Mouse (Mus musculus): ENCODE results near the gene Tmem80.

Gene Tmem80

GRCm38 (mm10) chr7:141327469-141328372, at the start of gene Tmem80, which contains the start of gene Deaf1:
TSS of gene Tmem80 (plus strand) at chr7:141327739.
TSS of gene Deaf1 (minus strand) at chr7:141327690.
- Histone ChIP-seq H3K4me1 (replicated peaks; ENCODE audit: low read depth, low read length) (peaks cover 44% of the 10 kb centered on the region), H3K4me3 (replicated peaks; ENCODE audit: low read length) (peak within 1 kb of the TSS; percentile 87)
- no peak for TF ChIP-seq NANOG (IDR thresholded peaks at IDR 0.05; ENCODE audit: borderline replicate concordance, low read length)
- TF ChIP-seq CTCF (conservative IDR thresholded peaks at IDR 0.05; ENCODE audit: low read length): no peak
- no peak for TF ChIP-seq POU5F1 (IDR thresholded peaks at IDR 0.05; ENCODE audit: borderline replicate concordance, low read length)

GRCm38 (mm10) chr7:141278766-141279590, 48.6 kb upstream of the Tmem80 start, which contains the start of gene Sct:
TSS of gene Sct (minus strand) at chr7:141279133.
- peaks cover 38% of the 10 kb centered on the region for H3K4me1 ChIP-seq (replicated peaks; ENCODE audit: low read depth, low read length)
- no peaks in the 10 kb centered on the region for H3K36me3 ChIP-seq (ENCODE audit: insufficient read depth, low read length)
- H3K4me3 ChIP-seq (replicated peaks; ENCODE audit: low read length): peak within 1 kb of the TSS; percentile 78
- H3K9me3 ChIP-seq (ENCODE audit: low read length): no peaks in the 10 kb centered on the region
- peaks cover 24% of the 10 kb centered on the region for H3K27me3 ChIP-seq (ENCODE audit: insufficient read depth, low read length)
- TF ChIP-seq CTCF (conservative IDR thresholded peaks at IDR 0.05; ENCODE audit: low read length) (peak; percentile 45), POU5F1 (IDR thresholded peaks at IDR 0.05; ENCODE audit: borderline replicate concordance, low read length) (no peak), NANOG (IDR thresholded peaks at IDR 0.05; ENCODE audit: borderline replicate concordance, low read length) (no peak)

More at GRCm38 (mm10) chr7:141327469-141328372, at the start of gene Tmem80, which contains the start of gene Deaf1:
- Histone ChIP-seq H3K27me3 (ENCODE audit: insufficient read depth, low read length) (peaks cover 19% of the 10 kb centered on the region), H3K36me3 (ENCODE audit: insufficient read depth, low read length) (peaks cover 40% of the 10 kb centered on the region), H3K9me3 (ENCODE audit: low read length) (no peaks in the 10 kb centered on the region)

- Histone ChIP-seq H3K4me3 (replicated peaks; ENCODE audit: low read length) (no peak overlapping the region), H3K9me3 (ENCODE audit: low read length) (no peaks in the 10 kb centered on the region), H3K4me1 (replicated peaks; ENCODE audit: low read depth, low read length) (peaks cover 35% of the 10 kb centered on the region), H3K36me3 (ENCODE audit: insufficient read depth, low read length) (no peaks in the 10 kb centered on the region), H3K27me3 (ENCODE audit: insufficient read depth, low read length) (peaks cover 22% of the 10 kb centered on the region)
- no peak for TF ChIP-seq POU5F1 (IDR thresholded peaks at IDR 0.05; ENCODE audit: borderline replicate concordance, low read length)
- no peak for TF ChIP-seq NANOG (IDR thresholded peaks at IDR 0.05; ENCODE audit: borderline replicate concordance, low read length)
- TF ChIP-seq CTCF (conservative IDR thresholded peaks at IDR 0.05; ENCODE audit: low read length): no peak
Observed at GRCm38 (mm10) chr7:141281442-141281841, 46.1 kb upstream of the Tmem80 start.

GRCm38 (mm10) chr7:141282756-141283155, 44.8 kb upstream of the Tmem80 start:
- no peak for TF ChIP-seq CTCF (conservative IDR thresholded peaks at IDR 0.05; ENCODE audit: low read length)
- no peaks in the 10 kb centered on the region for H3K36me3 ChIP-seq (ENCODE audit: insufficient read depth, low read length)
- no peaks in the 10 kb centered on the region for H3K9me3 ChIP-seq (ENCODE audit: low read length)
- no peak overlapping the region for H3K4me3 ChIP-seq (replicated peaks; ENCODE audit: low read length)
- H3K27me3 ChIP-seq (ENCODE audit: insufficient read depth, low read length): peaks cover 22% of the 10 kb centered on the region
- H3K4me1 ChIP-seq (replicated peaks; ENCODE audit: low read depth, low read length): peaks cover 30% of the 10 kb centered on the region

- Histone ChIP-seq H3K9me3 (ENCODE audit: low read length) (no peaks in the 10 kb centered on the region), H3K4me1 (replicated peaks; ENCODE audit: low read depth, low read length) (peaks cover 37% of the 10 kb centered on the region), H3K4me3 (replicated peaks; ENCODE audit: low read length) (no peak overlapping the region), H3K36me3 (ENCODE audit: insufficient read depth, low read length) (no peaks in the 10 kb centered on the region), H3K27me3 (ENCODE audit: insufficient read depth, low read length) (peaks cover 33% of the 10 kb centered on the region)
- TF ChIP-seq NANOG (IDR thresholded peaks at IDR 0.05; ENCODE audit: borderline replicate concordance, low read length) (peak; percentile 16; the same call in 1 of the 2 replicates), POU5F1 (IDR thresholded peaks at IDR 0.05; ENCODE audit: borderline replicate concordance, low read length) (no peak), CTCF (conservative IDR thresholded peaks at IDR 0.05; ENCODE audit: low read length) (no peak)
Observed at GRCm38 (mm10) chr7:141288042-141288441, 39.5 kb upstream of the Tmem80 start.

- TF ChIP-seq POU5F1 (IDR thresholded peaks at IDR 0.05; ENCODE audit: borderline replicate concordance, low read length) (no peak), CTCF (conservative IDR thresholded peaks at IDR 0.05; ENCODE audit: low read length) (no peak), NANOG (IDR thresholded peaks at IDR 0.05; ENCODE audit: borderline replicate concordance, low read length) (no peak)
- peak within 1 kb of the TSS; percentile 72 for H3K4me3 ChIP-seq (replicated peaks; ENCODE audit: low read length)
- H3K36me3 ChIP-seq (ENCODE audit: insufficient read depth, low read length): peaks cover 10% of the 10 kb centered on the region
- no peaks in the 10 kb centered on the region for H3K9me3 ChIP-seq (ENCODE audit: low read length)
- H3K27me3 ChIP-seq (ENCODE audit: insufficient read depth, low read length): peaks cover 66% of the 10 kb centered on the region
- H3K4me1 ChIP-seq (replicated peaks; ENCODE audit: low read depth, low read length): peaks cover 50% of the 10 kb centered on the region
Observed at GRCm38 (mm10) chr7:141291921-141292582, 35.5 kb upstream of the Tmem80 start, which contains the start of gene Drd4. TSS of gene Drd4 (plus strand) at chr7:141292006.

GRCm38 (mm10) chr7:141292583-141293388, 34.8 kb upstream of the Tmem80 start:
- Histone ChIP-seq H3K36me3 (ENCODE audit: insufficient read depth, low read length) (peaks cover 18% of the 10 kb centered on the region), H3K27me3 (ENCODE audit: insufficient read depth, low read length) (peaks cover 66% of the 10 kb centered on the region), H3K9me3 (ENCODE audit: low read length) (no peaks in the 10 kb centered on the region), H3K4me3 (replicated peaks; ENCODE audit: low read length) (peak overlapping the region; percentile 72), H3K4me1 (replicated peaks; ENCODE audit: low read depth, low read length) (peaks cover 45% of the 10 kb centered on the region)
- TF ChIP-seq CTCF (conservative IDR thresholded peaks at IDR 0.05; ENCODE audit: low read length) (no peak), POU5F1 (IDR thresholded peaks at IDR 0.05; ENCODE audit: borderline replicate concordance, low read length) (no peak), NANOG (IDR thresholded peaks at IDR 0.05; ENCODE audit: borderline replicate concordance, low read length) (no peak)

Measured in E14TG2a.4 (cell line).